Mouse (Mus musculus): ENCODE measurements around the gene Spag5. TPM values are rescaled to one million over a fixed set of nuclear protein-coding genes. Genes with fewer than 3 reads are reported as not detected.

Spag5 gene
- polyA plus RNA-seq (2015; fragmentation: Nextera tagmentation; extraction: Ambion mirVana): 27.7 and 28.5 TPM in 2 replicates

- 0% methylated on average over 49 of the region's 49 CpGs for WGBS
These were observed at the start of gene Spag5 for GRCm38 (mm10) chr11:78301357-78302084. TSS of gene Spag5 (plus strand) at chr11:78301529.

GRCm38 (mm10) chr11:78256618-78257017 lies 44.7 kb upstream of the Spag5 start:
- H3K9ac ChIP-seq (ENCODE audit: low read length): no peak overlapping the region
- H3K4me1 ChIP-seq (ENCODE audit: control insufficient read depth, insufficient read depth, low read length): no peaks in the 10 kb centered on the region
- peaks cover 3% of the 10 kb centered on the region; the same call in 1 of the 2 replicates for H3K27me3 ChIP-seq (ENCODE audit: control insufficient read depth, insufficient read depth, low read length)
- 100% methylated on average over 1 of the region's 1 CpGs for WGBS
- no peak overlapping the region for H3K4me3 ChIP-seq (ENCODE audit: low read length)
- H3K27ac ChIP-seq (ENCODE audit: low read length): no peak overlapping the region
- ATAC-seq (replicated peaks; ENCODE audit: extremely low read depth, insufficient read depth, low FRiP score): no peak
- no peak overlapping the region for H3K4me2 ChIP-seq (ENCODE audit: low read depth, low read length)
- H3K9me3 ChIP-seq (replicated peaks; ENCODE audit: control insufficient read depth, low read length): no peaks in the 10 kb centered on the region
- peaks cover 15% of the 10 kb centered on the region; the same call in 1 of the 2 replicates for H3K36me3 ChIP-seq (ENCODE audit: control insufficient read depth, insufficient read depth)

More at GRCm38 (mm10) chr11:78301357-78302084, at the start of gene Spag5:
- H3K9me3 ChIP-seq (replicated peaks; ENCODE audit: control insufficient read depth, low read length): no peaks in the 10 kb centered on the region
- peaks cover 15% of the 10 kb centered on the region for H3K36me3 ChIP-seq (ENCODE audit: control insufficient read depth, insufficient read depth)
- H3K4me1 ChIP-seq (ENCODE audit: control insufficient read depth, insufficient read depth, low read length): peaks cover 11% of the 10 kb centered on the region; the same call in 1 of the 2 replicates
- peak within 1 kb of the TSS; percentile 73 for H3K27ac ChIP-seq (ENCODE audit: low read length)
- H3K27me3 ChIP-seq (ENCODE audit: control insufficient read depth, insufficient read depth, low read length): no peaks in the 10 kb centered on the region
- peak within 1 kb of the TSS; percentile 86 for H3K4me2 ChIP-seq (ENCODE audit: low read depth, low read length)
- peak; percentile 99 for ATAC-seq (replicated peaks; ENCODE audit: extremely low read depth, insufficient read depth, low FRiP score)
- H3K9ac ChIP-seq (ENCODE audit: low read length): peak within 1 kb of the TSS; percentile 84
- peak within 1 kb of the TSS; percentile 86 for H3K4me3 ChIP-seq (ENCODE audit: low read length)

GRCm38 (mm10) chr11:78260489-78261258 lies 40.7 kb upstream of the Spag5 start:
- 91% methylated on average over 2 of the region's 2 CpGs for WGBS
- peaks cover 17% of the 10 kb centered on the region for H3K36me3 ChIP-seq (ENCODE audit: control insufficient read depth, insufficient read depth)
- no peak overlapping the region for H3K9ac ChIP-seq (ENCODE audit: low read length)
- H3K27ac ChIP-seq (ENCODE audit: low read length): no peak overlapping the region
- peaks cover 3% of the 10 kb centered on the region; the same call in 1 of the 2 replicates for H3K27me3 ChIP-seq (ENCODE audit: control insufficient read depth, insufficient read depth, low read length)
- H3K4me3 ChIP-seq (ENCODE audit: low read length): peak overlapping the region; percentile 72
- H3K9me3 ChIP-seq (replicated peaks; ENCODE audit: control insufficient read depth, low read length): no peaks in the 10 kb centered on the region
- H3K4me1 ChIP-seq (ENCODE audit: control insufficient read depth, insufficient read depth, low read length): peaks cover 6% of the 10 kb centered on the region; the same call in 1 of the 2 replicates
- peak overlapping the region; percentile 60 for H3K4me2 ChIP-seq (ENCODE audit: low read depth, low read length)
- ATAC-seq (replicated peaks; ENCODE audit: extremely low read depth, insufficient read depth, low FRiP score): no peak

GRCm38 (mm10) chr11:78261380-78262352 lies 39.7 kb upstream of the Spag5 start, which contains the start of gene 2610507B11Rik:
TSS of gene 2610507B11Rik (plus strand) at chr11:78261752.
- Histone ChIP-seq H3K9me3 (replicated peaks; ENCODE audit: control insufficient read depth, low read length) (no peaks in the 10 kb centered on the region), H3K36me3 (ENCODE audit: control insufficient read depth, insufficient read depth) (peaks cover 25% of the 10 kb centered on the region), H3K9ac (ENCODE audit: low read length) (peak within 1 kb of the TSS; percentile 90), H3K4me2 (ENCODE audit: low read depth, low read length) (peak within 1 kb of the TSS; percentile 77), H3K27ac (ENCODE audit: low read length) (peak within 1 kb of the TSS; percentile 79), H3K4me1 (ENCODE audit: control insufficient read depth, insufficient read depth, low read length) (peaks cover 6% of the 10 kb centered on the region; the same call in 1 of the 2 replicates), H3K27me3 (ENCODE audit: control insufficient read depth, insufficient read depth, low read length) (peaks cover 3% of the 10 kb centered on the region; the same call in 1 of the 2 replicates), H3K4me3 (ENCODE audit: low read length) (peak within 1 kb of the TSS; percentile 72)
- WGBS: under 1% methylated on average over 114 of the region's 115 CpGs
- peak; percentile 98 for ATAC-seq (replicated peaks; ENCODE audit: extremely low read depth, insufficient read depth, low FRiP score)

GRCm38 (mm10) chr11:78262550-78262949 lies 38.8 kb upstream of the Spag5 start:
- no peaks in the 10 kb centered on the region for H3K9me3 ChIP-seq (replicated peaks; ENCODE audit: control insufficient read depth, low read length)

GRCm38 (mm10) chr11:78265571-78265970 lies 35.8 kb upstream of the Spag5 start:
- Histone ChIP-seq H3K9me3 (replicated peaks; ENCODE audit: control insufficient read depth, low read length) (no peaks in the 10 kb centered on the region), H3K27ac (ENCODE audit: low read length) (no peak overlapping the region), H3K4me1 (ENCODE audit: control insufficient read depth, insufficient read depth, low read length) (peaks cover 6% of the 10 kb centered on the region; the same call in 1 of the 2 replicates), H3K4me3 (ENCODE audit: low read length) (no peak overlapping the region), H3K27me3 (ENCODE audit: control insufficient read depth, insufficient read depth, low read length) (no peaks in the 10 kb centered on the region), H3K4me2 (ENCODE audit: low read depth, low read length) (no peak overlapping the region), H3K9ac (ENCODE audit: low read length) (no peak overlapping the region), H3K36me3 (ENCODE audit: control insufficient read depth, insufficient read depth) (peaks cover 50% of the 10 kb centered on the region)
- no peak for ATAC-seq (replicated peaks; ENCODE audit: extremely low read depth, insufficient read depth, low FRiP score)
- 85% methylated on average over 6 of the region's 6 CpGs for WGBS

More at GRCm38 (mm10) chr11:78262550-78262949, 38.8 kb upstream of the Spag5 start:
- H3K27me3 ChIP-seq (ENCODE audit: control insufficient read depth, insufficient read depth, low read length): peaks cover 3% of the 10 kb centered on the region; the same call in 1 of the 2 replicates
- H3K9ac ChIP-seq (ENCODE audit: low read length): peak overlapping the region; percentile 90
- WGBS: 4% methylated on average over 8 of the region's 8 CpGs
- peak overlapping the region; percentile 77 for H3K4me2 ChIP-seq (ENCODE audit: low read depth, low read length)
- H3K27ac ChIP-seq (ENCODE audit: low read length): peak overlapping the region; percentile 79; the same call in 1 of the 2 replicates
- no peak for ATAC-seq (replicated peaks; ENCODE audit: extremely low read depth, insufficient read depth, low FRiP score)
- H3K4me3 ChIP-seq (ENCODE audit: low read length): peak overlapping the region; percentile 72
- H3K4me1 ChIP-seq (ENCODE audit: control insufficient read depth, insufficient read depth, low read length): peaks cover 6% of the 10 kb centered on the region; the same call in 1 of the 2 replicates
- H3K36me3 ChIP-seq (ENCODE audit: control insufficient read depth, insufficient read depth): peaks cover 30% of the 10 kb centered on the region

GRCm38 (mm10) chr11:78271986-78272385 lies 29.3 kb upstream of the Spag5 start:
- no peaks in the 10 kb centered on the region for H3K9me3 ChIP-seq (replicated peaks; ENCODE audit: control insufficient read depth, low read length)
- no peak overlapping the region for H3K4me3 ChIP-seq (ENCODE audit: low read length)
- no peak overlapping the region; the same call in 1 of the 2 replicates for H3K9ac ChIP-seq (ENCODE audit: low read length)
- no peak for ATAC-seq (replicated peaks; ENCODE audit: extremely low read depth, insufficient read depth, low FRiP score)
- peaks cover 4% of the 10 kb centered on the region; the same call in 1 of the 2 replicates for H3K4me1 ChIP-seq (ENCODE audit: control insufficient read depth, insufficient read depth, low read length)
- no peak overlapping the region for H3K4me2 ChIP-seq (ENCODE audit: low read depth, low read length)
- H3K36me3 ChIP-seq (ENCODE audit: control insufficient read depth, insufficient read depth): peaks cover 77% of the 10 kb centered on the region
- H3K27me3 ChIP-seq (ENCODE audit: control insufficient read depth, insufficient read depth, low read length): no peaks in the 10 kb centered on the region
- WGBS: 82% methylated on average over 13 of the region's 13 CpGs
- no peak overlapping the region for H3K27ac ChIP-seq (ENCODE audit: low read length)

- Histone ChIP-seq H3K9me3 (replicated peaks; ENCODE audit: control insufficient read depth, low read length) (no peaks in the 10 kb centered on the region), H3K36me3 (ENCODE audit: control insufficient read depth, insufficient read depth) (peaks cover 81% of the 10 kb centered on the region), H3K4me3 (ENCODE audit: low read length) (no peak overlapping the region), H3K27ac (ENCODE audit: low read length) (no peak overlapping the region), H3K27me3 (ENCODE audit: control insufficient read depth, insufficient read depth, low read length) (no peaks in the 10 kb centered on the region), H3K9ac (ENCODE audit: low read length) (no peak overlapping the region), H3K4me1 (ENCODE audit: control insufficient read depth, insufficient read depth, low read length) (peaks cover 4% of the 10 kb centered on the region; the same call in 1 of the 2 replicates), H3K4me2 (ENCODE audit: low read depth, low read length) (no peak overlapping the region)
- ATAC-seq (replicated peaks; ENCODE audit: extremely low read depth, insufficient read depth, low FRiP score): no peak
- 95% methylated on average over 1 of the region's 1 CpGs for WGBS
These were observed 25.7 kb upstream of the Spag5 start for GRCm38 (mm10) chr11:78275596-78275995.
